8 mouse cellular contexts compared by ENCODE assay signal in the genomic region with DNA sequence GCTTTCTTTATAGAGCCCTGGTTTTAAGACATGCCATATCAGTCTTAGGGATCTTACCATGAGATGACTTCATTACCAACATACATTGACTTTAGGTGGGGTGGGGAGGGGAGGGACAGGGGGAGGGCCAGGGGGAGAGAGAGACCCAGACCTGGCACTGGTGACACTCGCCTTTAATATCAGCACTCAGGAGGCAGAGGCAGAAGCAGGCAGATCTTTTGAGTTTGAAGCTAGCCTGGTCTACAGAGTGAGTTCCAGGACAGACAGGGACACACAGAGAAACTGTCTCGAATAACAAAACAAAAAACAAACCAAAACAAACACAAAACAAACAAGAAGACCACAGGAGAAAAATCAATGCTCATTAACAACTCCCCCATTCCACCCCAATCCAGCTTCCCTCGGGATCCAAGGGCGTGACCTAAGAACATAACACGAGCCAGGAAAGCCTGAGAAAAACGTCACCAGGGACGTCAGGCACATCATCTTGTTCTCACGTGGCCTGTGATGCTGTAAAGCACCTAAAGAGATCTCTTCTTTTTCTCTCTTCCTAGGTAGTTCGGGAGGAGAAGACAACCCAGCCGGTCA. TPM values are rescaled to one million over a fixed set of nuclear protein-coding genes. Genes with fewer than 3 reads are reported as not detected.
A peak's percentile ranks its signal among the peaks of the same experiment; 100 is the strongest.
DNase-seq lines count a peak whose midpoint lies in the region; ATAC-seq and TF ChIP-seq lines count a peak whose summit lies in the region.

No protein-coding gene starts in this region.

- H3K27ac ChIP-seq in kidney, adult 2 months (ENCODE audit: insufficient read depth, low read depth, low read length): no peak overlapping the region; the same call in 1 of the 2 replicates
- no peak overlapping the region for H3K27ac ChIP-seq in bone marrow macrophage, adult 2 months (ENCODE audit: insufficient read depth, low read depth, low read length)
- H3K27ac ChIP-seq in hindbrain, embryonic 13.5 days: no peak overlapping the region
- no peak overlapping the region for H3K27ac ChIP-seq in midbrain, embryonic 13.5 days

- H3K9me3 ChIP-seq in hindbrain, embryonic 13.5 days: no peaks in the 10 kb centered on the region
- H3K9me3 ChIP-seq in midbrain, embryonic 13.5 days: no peaks in the 10 kb centered on the region

- no peak for TF ChIP-seq CTCF in kidney, adult 2 months (conservative IDR thresholded peaks at IDR 0.05; ENCODE audit: insufficient read depth, insufficient read length, low read depth, low read length)
- no peak for TF ChIP-seq CTCF in bone marrow macrophage, adult 2 months (IDR thresholded peaks at IDR 0.05; ENCODE audit: low read depth, low read length)

- TF ChIP-seq POLR2A in kidney, adult 2 months (IDR thresholded peaks at IDR 0.05; ENCODE audit: low read depth, low read length): no peak
- 0 out of 2 replicates have a peak, but pooled peaks have one; percentile 48 for TF ChIP-seq POLR2A in bone marrow macrophage, adult 2 months (IDR thresholded peaks at IDR 0.05; ENCODE audit: borderline replicate concordance, low read depth, low read length)

- peak overlapping the region; percentile 87 for H3K9ac ChIP-seq in hindbrain, embryonic 13.5 days
- peak overlapping the region; percentile 53 for H3K9ac ChIP-seq in midbrain, embryonic 13.5 days (replicated peaks)

- DNase-seq in kidney, adult 2 months: no peak
- DNase-seq in kidney, postnatal 14 days: no peak
- no peak for DNase-seq in Muller cell, postnatal 12 days (ENCODE audit: inconsistent ontology term)
- no peak for DNase-seq in urinary bladder, adult 2 months (ENCODE audit: low spot score)
- no peak for DNase-seq in cerebellum, postnatal 10 days

- WGBS in kidney, adult 2 months: 1% methylated on average over 10 of the region's 10 CpGs
- WGBS in hindbrain, embryonic 13.5 days: 3% methylated on average over 10 of the region's 10 CpGs
- 2% methylated on average over 10 of the region's 10 CpGs for WGBS in midbrain, embryonic 13.5 days

- peak overlapping the region; percentile 88 for H3K4me2 ChIP-seq in hindbrain, embryonic 13.5 days
- H3K4me2 ChIP-seq in midbrain, embryonic 13.5 days (replicated peaks): peak overlapping the region; percentile 85

- H3K4me3 ChIP-seq in kidney, adult 2 months (ENCODE audit: insufficient read depth, low read depth, low read length): peak overlapping the region; percentile 94
- H3K4me3 ChIP-seq in bone marrow macrophage, adult 2 months (ENCODE audit: insufficient read depth, low read length): peak overlapping the region; percentile 88
- peak overlapping the region; percentile 80 for H3K4me3 ChIP-seq in hindbrain, embryonic 13.5 days
- H3K4me3 ChIP-seq in midbrain, embryonic 13.5 days (replicated peaks): peak overlapping the region; percentile 83

- H3K36me3 ChIP-seq in kidney, adult 2 months (ENCODE audit: control insufficient read depth, insufficient read depth, low read length): no peaks in the 10 kb centered on the region
- no peaks in the 10 kb centered on the region for H3K36me3 ChIP-seq in hindbrain, embryonic 13.5 days
- no peaks in the 10 kb centered on the region for H3K36me3 ChIP-seq in midbrain, embryonic 13.5 days

- peak; percentile 55 for ATAC-seq in hindbrain, embryonic 13.5 days (ENCODE audit: low FRiP score)
- peak; percentile 34 for ATAC-seq in midbrain, embryonic 13.5 days

- no peaks in the 10 kb centered on the region for H3K27me3 ChIP-seq in kidney, adult 2 months (replicated peaks; ENCODE audit: control insufficient read depth, insufficient read depth, low read length)
- no peaks in the 10 kb centered on the region for H3K27me3 ChIP-seq in hindbrain, embryonic 13.5 days
- no peaks in the 10 kb centered on the region for H3K27me3 ChIP-seq in midbrain, embryonic 13.5 days

- H3K4me1 ChIP-seq in kidney, adult 2 months (ENCODE audit: control insufficient read depth, insufficient read depth, low read length): peaks cover 3% of the 10 kb centered on the region; the same call in 1 of the 2 replicates
- peaks cover 11% of the 10 kb centered on the region for H3K4me1 ChIP-seq in bone marrow macrophage, adult 2 months (ENCODE audit: control insufficient read depth, insufficient read depth, low read length)
- H3K4me1 ChIP-seq in hindbrain, embryonic 13.5 days (replicated peaks): peaks cover 8% of the 10 kb centered on the region
- peaks cover 12% of the 10 kb centered on the region for H3K4me1 ChIP-seq in midbrain, embryonic 13.5 days (replicated peaks)

RNA-seq across cellular contexts. Expression of gene Slc38a9, which starts 0.5 kb away (rescaled TPM):
- polyA plus RNA-seq in kidney, adult 2 months (2012; rRNA removed): 7.1 and 8.2 TPM in 2 replicates
- 36.3 and 38.4 TPM in 2 replicates for polyA plus RNA-seq in bone marrow macrophage, adult 2 months (2012; ENCODE audit: insufficient read depth, insufficient read length, missing spikeins)
- 26.6 TPM in 2 replicates for polyA plus RNA-seq in hindbrain, embryonic 13.5 days (2015; fragmentation: Nextera tagmentation; extraction: Ambion mirVana)
- 31.4 and 31.6 TPM in 2 replicates for polyA plus RNA-seq in midbrain, embryonic 13.5 days (2015; fragmentation: Nextera tagmentation; extraction: Ambion mirVana)
- 12.9 and 14.6 TPM in 2 replicates for polyA plus RNA-seq in urinary bladder, adult 2 months (2012; rRNA removed)

RNA-seq across cellular contexts. Expression of gene Ddx4, which starts 7.8 kb away (rescaled TPM):
- polyA plus RNA-seq in kidney, adult 2 months (2012; rRNA removed): 0.05 TPM in 2 replicates
- 0.56 and 0.72 TPM in 2 replicates for polyA plus RNA-seq in bone marrow macrophage, adult 2 months (2012; ENCODE audit: insufficient read depth, insufficient read length, missing spikeins)
- 0.78 and 1.5 TPM in 2 replicates for polyA plus RNA-seq in hindbrain, embryonic 13.5 days (2015; fragmentation: Nextera tagmentation; extraction: Ambion mirVana)
- polyA plus RNA-seq in midbrain, embryonic 13.5 days (2015; fragmentation: Nextera tagmentation; extraction: Ambion mirVana): 0.87 and 0.94 TPM in 2 replicates
- polyA plus RNA-seq in urinary bladder, adult 2 months (2012; rRNA removed): 0.12 and 0.19 TPM in 2 replicates
